Mouse (Mus musculus): Measurements from ENCODE around the gene Mad2l1bp.

- TF ChIP-seq CTCF (conservative IDR thresholded peaks at IDR 0.05; ENCODE audit: insufficient read depth, insufficient read length, low read depth, low read length) (no peak; the same call in 1 of the 2 replicates), POLR2A (IDR thresholded peaks at IDR 0.05; ENCODE audit: low read depth, low read length) (no peak)
Measured at GRCm38 (mm10) chr17:46123953-46124700, 29.2 kb downstream of the Mad2l1bp start.
